Comparison of ENCODE assay signal across 30 mouse cellular contexts in genomic region chr2:158518583-158518982, GRCm38 (mm10). TPM values are rescaled to one million over a fixed set of nuclear protein-coding genes. Genes with fewer than 3 reads are reported as not detected.
DNase-seq lines count a peak whose midpoint lies in the region; ATAC-seq and TF ChIP-seq lines count a peak whose summit lies in the region.
"Had no signal": no experiment of that assay in that cellular context is flagged by ENCODE, and none has a peak within 500 bp of the region (broad histone marks: within the 10 kb centered on the region; RNA-seq: fewer than 3 reads in every experiment).

No protein-coding gene starts in this region.

- peak; percentile 40 for ATAC-seq in forebrain, postnatal 0 days
- no peak for ATAC-seq in forebrain, embryonic 14.5 days
- ATAC-seq in Patski, result peak; percentile 91
- ATAC-seq: activated CD4-positive, CD25-positive, alpha-beta regulatory T cell, adult 4 months; forebrain, embryonic 16.5 days; intestine, postnatal 0 days had no signal

- no peak overlapping the region for H3K4me2 ChIP-seq in forebrain, postnatal 0 days (ENCODE audit: low read depth)
- no peak overlapping the region for H3K4me2 ChIP-seq in forebrain, embryonic 14.5 days (ENCODE audit: low read length)
- H3K4me2 ChIP-seq: embryonic facial prominence, embryonic 12.5 days; forebrain, embryonic 12.5 days; heart, embryonic 12.5 days; heart, embryonic 15.5 days; hindbrain, embryonic 12.5 days; hindbrain, embryonic 15.5 days had no signal

- intact Hi-C loops in heart, postnatal 10 days (cut with DNase I), result no loop called here
- intact Hi-C loops in gastrocnemius, postnatal 14 days (cut with DNase I; ENCODE audit: low total_unique reads), result no loop called here

- H3K4me1 ChIP-seq in forebrain, postnatal 0 days (ENCODE audit: insufficient read depth), result no peaks in the 10 kb centered on the region
- no peaks in the 10 kb centered on the region for H3K4me1 ChIP-seq in forebrain, embryonic 14.5 days (ENCODE audit: control insufficient read depth, insufficient read depth, low read length)
- H3K4me1 ChIP-seq: embryonic facial prominence, embryonic 12.5 days; forebrain, embryonic 12.5 days; hindbrain, embryonic 12.5 days; hindbrain, embryonic 15.5 days had no signal

- no peaks in the 10 kb centered on the region for H3K9me3 ChIP-seq in forebrain, postnatal 0 days (ENCODE audit: low read length)
- no peaks in the 10 kb centered on the region for H3K9me3 ChIP-seq in forebrain, embryonic 14.5 days (replicated peaks; ENCODE audit: control insufficient read depth, low read length)
- H3K9me3 ChIP-seq: embryonic facial prominence, embryonic 12.5 days; forebrain, embryonic 12.5 days; heart, embryonic 15.5 days; hindbrain, embryonic 12.5 days; hindbrain, embryonic 15.5 days had no signal

- H3K36me3 ChIP-seq in forebrain, postnatal 0 days (ENCODE audit: insufficient read depth), result no peaks in the 10 kb centered on the region
- H3K36me3 ChIP-seq in forebrain, embryonic 14.5 days (ENCODE audit: control insufficient read depth, insufficient read depth, low read length), result no peaks in the 10 kb centered on the region
- H3K36me3 ChIP-seq: embryonic facial prominence, embryonic 12.5 days; forebrain, embryonic 12.5 days; heart, embryonic 12.5 days; heart, embryonic 15.5 days; hindbrain, embryonic 12.5 days; hindbrain, embryonic 15.5 days had no signal

- no peak for TF ChIP-seq CTCF in forebrain, postnatal 0 days (IDR thresholded peaks at IDR 0.05; ENCODE audit: low read depth)
- no peak for TF ChIP-seq CTCF in Patski (IDR thresholded peaks at IDR 0.05)

- DNase-seq in forebrain, postnatal 0 days, result no peak
- DNase-seq in forebrain, embryonic 14.5 days (ENCODE audit: low spot score), result no peak
- DNase-seq in 416B (ENCODE audit: low read depth), result peak; percentile 48
- peak; percentile 86 for DNase-seq in Patski (ENCODE audit: low read depth, low spot score)
- no peak for DNase-seq in spleen, postnatal 36 days (ENCODE audit: low spot score in 2 of 2)
- no peak for DNase-seq in heart, postnatal 10 days
- DNase-seq in gastrocnemius, postnatal 14 days, result no peak
- DNase-seq: adrenal gland, adult 8-10 months; adrenal gland, postnatal 25 days; cerebellum, adult 18-20 months; cerebellum, adult 9-10 months; cerebellum, postnatal 14 days; gastrocnemius, adult 2 months; gastrocnemius, postnatal 25 days; heart, adult 18-20 months had no signal

- H3K27me3 ChIP-seq in forebrain, postnatal 0 days (ENCODE audit: insufficient read depth, low read length), result no peaks in the 10 kb centered on the region
- H3K27me3 ChIP-seq in forebrain, embryonic 14.5 days (replicated peaks; ENCODE audit: control insufficient read depth, insufficient read depth, low read length), result no peaks in the 10 kb centered on the region
- no peaks in the 10 kb centered on the region for H3K27me3 ChIP-seq in Patski
- H3K27me3 ChIP-seq: embryonic facial prominence, embryonic 12.5 days; forebrain, embryonic 12.5 days; heart, embryonic 12.5 days; heart, embryonic 15.5 days; hindbrain, embryonic 12.5 days; hindbrain, embryonic 15.5 days had no signal

- 57% methylated on average over 6 of the region's 6 CpGs for WGBS in forebrain, postnatal 0 days
- 63% methylated on average over 6 of the region's 6 CpGs for WGBS in forebrain, embryonic 14.5 days

- no peak overlapping the region for H3K27ac ChIP-seq in forebrain, postnatal 0 days (ENCODE audit: low read depth, low read length)
- no peak overlapping the region for H3K27ac ChIP-seq in forebrain, embryonic 14.5 days (ENCODE audit: low read depth, low read length)
- H3K27ac ChIP-seq: embryonic facial prominence, embryonic 12.5 days; forebrain, embryonic 12.5 days; gastrocnemius, adult 2 months; heart, embryonic 15.5 days; hindbrain, embryonic 12.5 days; hindbrain, embryonic 15.5 days had no signal

- CTCF ChIA-PET in Patski (lab: Charles Lee), result interaction anchor here (1.4 kb wide), 1 partner anchor 9 kb away, joined by 3 read pairs; no protein-coding TSS in a partner anchor

- POLR2A ChIA-PET in Patski (lab: Charles Lee), result interaction anchor here (0.6 kb wide), 1 partner anchor 10 kb away, joined by 5 read pairs; no protein-coding TSS in a partner anchor

- H3K4me3 ChIP-seq in forebrain, postnatal 0 days (ENCODE audit: low read depth, low read length), result no peak overlapping the region
- no peak overlapping the region for H3K4me3 ChIP-seq in forebrain, embryonic 14.5 days (ENCODE audit: low read depth, low read length)
- H3K4me3 ChIP-seq: embryonic facial prominence, embryonic 12.5 days; erythroblast, embryonic 14.5 days; forebrain, embryonic 12.5 days; gastrocnemius, adult 2 months; heart, embryonic 12.5 days; heart, embryonic 15.5 days; hindbrain, embryonic 12.5 days; hindbrain, embryonic 15.5 days had no signal

- in situ Hi-C loops in Patski (cut with MboI; ENCODE audit: low pct_unique_long_range_greater_than_20kb), result no loop called here

- H3K9ac ChIP-seq in forebrain, postnatal 0 days, result no peak overlapping the region
- no peak overlapping the region for H3K9ac ChIP-seq in forebrain, embryonic 14.5 days (ENCODE audit: low read length)
- H3K9ac ChIP-seq: embryonic facial prominence, embryonic 12.5 days; forebrain, embryonic 12.5 days; heart, embryonic 12.5 days; heart, embryonic 15.5 days; hindbrain, embryonic 12.5 days; hindbrain, embryonic 15.5 days had no signal

RNA-seq across cellular contexts. Expression of gene Arhgap40, which starts 6.0 kb away (rescaled TPM):
- total RNA-seq in forebrain, postnatal 0 days (2014; rRNA removed), result 0.14 and 0.46 TPM in 2 replicates
- 0.41 and 0.58 TPM in 2 replicates for polyA plus RNA-seq in forebrain, postnatal 0 days (2015; fragmentation: Nextera tagmentation; extraction: Ambion mirVana)
- polyA plus RNA-seq in forebrain, embryonic 14.5 days (2014; fragmentation: Nextera tagmentation; extraction: Ambion mirVana), result 0.44 and 0.48 TPM in 2 replicates
- 0.18 TPM for polyA plus RNA-seq in Patski (2021)
- total RNA-seq in heart, postnatal 10 days (2021), result not detected
- not detected for total RNA-seq in gastrocnemius, postnatal 14 days (2021)
- total RNA-seq: adrenal gland, adult 8-10 months; adrenal gland, postnatal 25 days; gastrocnemius, postnatal 25 days; heart, adult 18-20 months; heart, postnatal 25 days; hematopoietic stem cell, adult 5-6 weeks had no signal
- polyA plus RNA-seq: activated CD4-positive, CD25-positive, alpha-beta regulatory T cell, adult 4 months; erythroblast, embryonic 14.5 days; heart, embryonic 15.5 days; intestine, postnatal 0 days had no signal

RNA-seq across cellular contexts. Expression of gene Adig, which starts 16.2 kb away (rescaled TPM):
- total RNA-seq in forebrain, postnatal 0 days (2014; rRNA removed), result not detected in 2 replicates
- not detected in 2 replicates for polyA plus RNA-seq in forebrain, postnatal 0 days (2015; fragmentation: Nextera tagmentation; extraction: Ambion mirVana)
- not detected in 2 replicates for polyA plus RNA-seq in forebrain, embryonic 14.5 days (2014; fragmentation: Nextera tagmentation; extraction: Ambion mirVana)
- not detected for polyA plus RNA-seq in Patski (2021)
- total RNA-seq in heart, postnatal 10 days (2021), result 10 to 100 TPM in 1 of 2 experiments, 1 to 10 TPM in 1; 5.5 to 19.7 TPM
- total RNA-seq in gastrocnemius, postnatal 14 days (2021), result under 1 TPM in 1 of 2 experiments, not detected in 1; 0.59 TPM
- total RNA-seq: ES-E14; hematopoietic stem cell, adult 5-6 weeks had no signal
- polyA plus RNA-seq: activated CD4-positive, CD25-positive, alpha-beta regulatory T cell, adult 4 months; embryonic facial prominence, embryonic 12.5 days; erythroblast, embryonic 14.5 days; forebrain, embryonic 12.5 days; forebrain, embryonic 16.5 days; frontal cortex, adult 2 months; heart, embryonic 12.5 days; heart, embryonic 15.5 days; hindbrain, embryonic 12.5 days; hindbrain, embryonic 15.5 days; intestine, embryonic 14.5 days; intestine, postnatal 0 days had no signal

Comparison
In these comparisons a context has a peak if more than half of its experiments do, and no peak if none do; other contexts are left out.
1. DNase-seq: peak in 416B (single experiment) and Patski (single experiment); none in forebrain, postnatal 0 days (single experiment), forebrain, embryonic 14.5 days (single experiment), spleen, postnatal 36 days (0 of 2), heart, postnatal 10 days (0 of 2) and gastrocnemius, postnatal 14 days (single experiment).